Mouse (Mus musculus): ENCODE data around the gene S100a5. TPM values are rescaled to one million over a fixed set of nuclear protein-coding genes. Genes with fewer than 3 reads are reported as not detected.

Gene S100a5
- polyA plus RNA-seq, 1 experiment from 2014 or later, result 0.51 TPM

Other genes starting within 250 kb of the S100a5 start
- gene Slc27a3, start 218.6 kb upstream of the S100a5 start, polyA plus RNA-seq (2015; fragmentation: Nextera tagmentation; extraction: Ambion mirVana), result 5.2 and 5.7 TPM in 2 replicates
- 14.5 and 15.7 TPM in 2 replicates for gene Ints3, start 174.9 kb upstream of the S100a5 start, polyA plus RNA-seq (2015; fragmentation: Nextera tagmentation; extraction: Ambion mirVana)
- 2.5 and 2.6 TPM in 2 replicates for gene Npr1, start 142.7 kb upstream of the S100a5 start, polyA plus RNA-seq (2015; fragmentation: Nextera tagmentation; extraction: Ambion mirVana)
- gene Ilf2, start 132.4 kb upstream of the S100a5 start, polyA plus RNA-seq (2015; fragmentation: Nextera tagmentation; extraction: Ambion mirVana), result 137 and 146 TPM in 2 replicates
- 61.9 and 65.5 TPM in 2 replicates for gene Snapin, start 117.5 kb upstream of the S100a5 start, polyA plus RNA-seq (2015; fragmentation: Nextera tagmentation; extraction: Ambion mirVana)
- gene Chtop, start 99.0 kb upstream of the S100a5 start, polyA plus RNA-seq (2015; fragmentation: Nextera tagmentation; extraction: Ambion mirVana), result 162 and 169 TPM in 2 replicates
- 46.7 and 50.4 TPM in 2 replicates for gene S100a1, start 94.1 kb upstream of the S100a5 start, polyA plus RNA-seq (2015; fragmentation: Nextera tagmentation; extraction: Ambion mirVana)
- gene S100a13, start 94.1 kb upstream of the S100a5 start, polyA plus RNA-seq (2015; fragmentation: Nextera tagmentation; extraction: Ambion mirVana), result 146 and 154 TPM in 2 replicates
- 43.5 and 47.3 TPM in 2 replicates for gene S100a14, start 81.7 kb upstream of the S100a5 start, polyA plus RNA-seq (2015; fragmentation: Nextera tagmentation; extraction: Ambion mirVana)
- gene S100a16, start 71.3 kb upstream of the S100a5 start, polyA plus RNA-seq (2015; fragmentation: Nextera tagmentation; extraction: Ambion mirVana), result 136 and 139 TPM in 2 replicates
- 9.9 and 11.5 TPM in 2 replicates for gene S100a3, start 47.9 kb upstream of the S100a5 start, polyA plus RNA-seq (2015; fragmentation: Nextera tagmentation; extraction: Ambion mirVana)
- gene S100a2, start 18.3 kb upstream of the S100a5 start, polyA plus RNA-seq (2015; fragmentation: Nextera tagmentation; extraction: Ambion mirVana), result 1.2 and 1.5 TPM in 2 replicates
- gene Gm42674, start 6.6 kb upstream of the S100a5 start, polyA plus RNA-seq (2015; fragmentation: Nextera tagmentation; extraction: Ambion mirVana), result not detected in 2 replicates
- 88.5 and 88.9 TPM in 2 replicates for gene S100a4, start 4.8 kb upstream of the S100a5 start, polyA plus RNA-seq (2015; fragmentation: Nextera tagmentation; extraction: Ambion mirVana)
- 164 and 165 TPM in 2 replicates for gene S100a6, start 4.4 kb downstream of the S100a5 start, polyA plus RNA-seq (2015; fragmentation: Nextera tagmentation; extraction: Ambion mirVana)
- 0.28 and 0.38 TPM in 2 replicates for gene S100a7a, start 45.5 kb downstream of the S100a5 start, polyA plus RNA-seq (2015; fragmentation: Nextera tagmentation; extraction: Ambion mirVana)
- 77.0 and 115 TPM in 2 replicates for gene S100a8, start 60.5 kb downstream of the S100a5 start, polyA plus RNA-seq (2015; fragmentation: Nextera tagmentation; extraction: Ambion mirVana)
- 26.1 and 50.1 TPM in 2 replicates for gene S100a9, start 87.2 kb downstream of the S100a5 start, polyA plus RNA-seq (2015; fragmentation: Nextera tagmentation; extraction: Ambion mirVana)
- 0.13 and 0.16 TPM in 2 replicates for gene Pglyrp4, start 118.4 kb downstream of the S100a5 start, polyA plus RNA-seq (2015; fragmentation: Nextera tagmentation; extraction: Ambion mirVana)
- not detected in 2 replicates for gene Gm5849, start 169.4 kb downstream of the S100a5 start, polyA plus RNA-seq (2015; fragmentation: Nextera tagmentation; extraction: Ambion mirVana)